Mouse (Mus musculus) spleen, postnatal 36 days (tissue): ENCODE results near the gene Tvp23b.
A peak's percentile ranks its signal among the peaks of the same experiment; 100 is the strongest.

ENCODE experiments used
- DNase-seq, 2 experiments: peaks; one replicate each; pipeline ENCODE4 v3.0.0; 2022; ENCODE audit warnings: low spot score in 2 of 2, mixed read lengths in 1 of 2

The Tvp23b gene

DNA sequence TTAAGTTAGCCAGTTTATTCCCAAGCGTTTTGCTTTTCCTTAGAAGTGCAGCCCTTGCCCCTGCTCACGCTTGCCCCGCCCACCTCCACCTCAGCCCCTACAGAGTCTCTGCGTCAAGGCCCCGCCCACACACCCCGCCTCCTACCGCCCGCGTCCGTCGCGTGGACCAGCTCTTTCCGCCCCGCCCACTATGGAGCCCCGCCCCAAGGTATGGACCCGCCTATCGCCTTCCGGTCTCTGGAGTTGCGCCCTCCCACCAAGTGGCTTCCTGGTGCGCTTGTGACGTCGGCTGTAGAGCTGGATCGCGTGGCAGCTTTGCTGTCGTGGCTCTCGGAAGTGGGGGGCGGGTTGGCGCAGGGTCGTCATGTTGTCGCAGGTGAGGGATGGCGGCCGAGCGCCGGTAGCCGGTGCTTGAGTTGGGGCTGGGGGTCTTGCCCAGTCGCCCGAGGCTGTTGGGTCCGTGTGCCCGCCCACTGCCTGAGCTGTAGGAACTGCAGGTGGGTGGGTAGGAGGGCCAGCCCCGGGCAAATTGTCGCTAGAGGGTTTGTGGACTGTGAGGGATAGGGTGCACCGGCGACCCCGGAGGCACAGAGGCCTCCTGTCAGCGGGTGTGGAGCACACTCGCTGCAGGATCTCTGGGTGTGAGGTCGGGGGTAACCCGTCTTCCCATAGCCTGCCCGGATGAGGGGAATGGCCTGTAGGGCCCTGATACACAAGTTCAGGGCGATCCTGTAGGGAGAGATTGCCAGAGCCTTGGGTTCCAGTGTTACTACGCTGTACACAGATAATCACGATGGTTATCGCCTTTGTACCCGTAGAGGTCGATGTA, at the start of gene Tvp23b:
Gene Tvp23b (plus strand): TSS at position 236 of the 829 bp plus-strand sequence.
- DNase-seq = peak; percentile 98

DNA sequence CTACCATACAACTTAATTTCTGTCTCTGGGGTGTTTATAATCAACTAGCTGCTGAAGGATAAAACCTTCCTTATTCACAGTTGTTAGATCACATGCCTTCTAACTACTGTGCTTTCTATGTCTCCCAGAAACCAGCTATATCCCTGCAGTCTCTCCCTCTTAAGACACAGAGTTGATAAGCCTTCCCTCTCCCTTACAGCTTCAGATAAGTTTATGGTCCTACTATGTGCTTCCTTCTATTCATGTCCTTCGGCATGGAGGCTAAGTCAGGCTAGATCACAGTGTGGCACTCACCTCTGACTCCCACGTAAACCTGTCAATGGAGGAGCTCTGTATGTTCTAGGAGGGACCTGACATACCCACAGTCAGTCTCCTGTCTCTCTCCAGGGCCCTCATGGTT, 48.9 kb upstream of the Tvp23b start:
- no peak for DNase-seq

DNA sequence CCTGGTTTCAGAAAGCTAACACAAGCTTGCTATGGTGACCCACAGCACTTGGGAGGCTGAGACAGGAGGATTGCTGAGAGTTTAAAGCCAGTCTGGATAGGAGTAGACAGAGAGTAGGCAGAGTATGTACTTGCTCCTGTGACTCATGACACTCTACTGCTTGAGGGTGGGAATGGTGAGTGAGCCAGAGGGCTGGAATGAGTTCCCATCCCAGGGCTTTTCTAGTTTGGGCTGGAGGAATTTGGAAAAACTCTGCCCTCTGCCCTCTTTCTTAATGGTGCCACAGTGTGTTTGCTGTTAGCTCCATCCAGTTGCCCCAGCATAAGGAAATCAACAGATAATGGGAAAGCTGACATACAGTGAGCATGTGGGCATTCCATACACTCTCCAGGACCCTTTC, 47.3 kb upstream of the Tvp23b start:
- DNase-seq = no peak

DNA sequence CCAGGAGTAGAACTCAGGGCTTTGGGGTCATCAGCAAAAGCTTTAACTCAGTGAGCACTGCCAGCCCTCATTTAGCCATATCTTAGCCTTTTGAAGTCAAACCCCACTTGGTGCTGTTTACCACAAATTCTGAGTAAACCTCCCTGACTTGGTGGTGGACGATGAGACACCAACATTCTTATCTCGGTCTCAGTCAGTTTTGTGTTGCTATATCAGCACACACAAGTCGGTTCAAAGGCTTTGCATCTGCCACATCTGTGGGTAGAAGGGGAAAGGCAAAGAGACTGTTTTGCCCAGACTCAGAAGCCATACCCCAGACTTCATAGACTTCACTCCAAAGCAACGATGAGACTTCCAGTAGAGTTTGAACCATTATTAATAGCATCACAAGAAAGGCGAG, 34.7 kb upstream of the Tvp23b start:
- no peak for DNase-seq

DNA sequence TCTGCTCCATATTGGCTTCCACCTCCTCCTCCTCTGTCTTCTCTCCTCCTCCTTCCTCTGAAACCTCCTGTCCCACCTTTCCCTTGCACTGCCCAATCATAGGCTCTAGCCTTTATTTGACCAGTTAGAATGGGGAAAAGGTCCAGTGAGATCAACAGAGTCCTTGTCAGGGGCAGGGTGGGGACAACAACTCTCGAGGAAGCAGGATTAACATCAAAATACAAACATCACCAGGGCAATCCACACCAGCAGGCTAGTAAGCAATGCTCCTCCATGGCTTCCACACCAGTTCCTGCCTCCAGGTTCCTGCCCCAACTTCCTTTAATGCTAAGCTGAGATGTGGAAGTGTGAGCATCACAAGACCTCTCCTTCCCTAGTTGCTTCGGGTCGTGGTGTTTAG, 33.5 kb upstream of the Tvp23b start:
- no peak for DNase-seq

DNA sequence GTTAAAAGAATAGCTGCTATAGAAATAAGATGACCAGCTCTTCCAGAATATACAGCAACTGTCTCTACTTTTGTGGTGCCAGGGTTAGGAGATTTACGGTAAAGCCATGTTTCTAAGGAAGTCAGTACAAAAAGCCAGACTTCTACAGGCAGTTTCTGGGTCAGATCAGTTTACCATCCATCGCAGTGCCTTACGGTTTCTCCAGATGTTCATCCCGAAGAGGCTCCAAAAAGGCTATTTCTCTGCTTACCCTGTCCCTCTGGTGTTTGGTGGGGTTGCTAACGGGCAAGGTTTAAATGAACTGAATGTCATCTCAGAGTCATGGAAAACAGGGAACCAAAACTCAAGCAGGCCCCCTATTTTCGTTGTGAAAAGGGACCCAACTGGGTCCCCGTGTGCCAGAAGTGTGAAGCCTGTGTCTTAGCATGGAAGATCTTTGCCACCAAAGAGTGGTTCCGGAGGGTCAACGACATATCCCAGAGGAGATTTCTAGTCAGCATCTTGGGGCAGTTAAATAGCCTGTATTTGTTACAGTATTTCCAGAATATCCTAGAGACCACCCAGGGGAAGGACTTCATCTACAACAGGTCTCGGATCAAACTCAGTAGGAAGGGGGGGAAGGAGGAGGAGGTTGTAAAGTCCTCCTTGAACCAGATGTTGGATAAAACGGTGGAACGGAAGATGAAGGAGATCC, 32.1 kb upstream of the Tvp23b start, which contains the start of gene Fbxw10:
Gene Fbxw10 (plus strand): TSS at position 109 of the 694 bp plus-strand sequence.
- DNase-seq = peak; percentile 12 to 34

DNA sequence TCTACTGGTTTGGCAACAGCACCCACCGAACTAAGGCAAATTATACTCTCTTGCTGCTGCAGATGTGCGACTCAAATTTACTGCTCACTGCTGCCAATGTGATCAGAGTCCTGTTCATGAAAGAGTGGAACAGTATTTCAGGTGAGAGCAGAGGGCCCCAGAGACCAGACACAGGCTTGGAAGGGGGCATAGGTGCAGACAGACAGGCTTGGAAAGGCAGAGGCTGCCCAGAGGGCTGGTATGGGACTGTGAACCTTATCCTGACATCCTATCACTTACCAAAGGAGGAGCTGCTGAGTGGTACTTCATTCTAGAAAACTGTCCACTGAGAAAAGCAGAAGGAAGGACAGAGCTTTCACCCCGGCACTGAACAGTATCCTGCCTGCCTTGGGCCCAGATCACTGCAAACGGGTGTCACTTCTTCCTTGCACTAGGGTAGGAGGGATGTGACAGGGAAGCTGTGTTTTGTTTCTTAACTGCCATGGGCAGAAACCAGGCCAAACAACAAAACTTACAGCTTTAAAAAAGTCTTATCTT, 31.5 kb upstream of the Tvp23b start:
- DNase-seq = peak; percentile 6 to 7

DNA sequence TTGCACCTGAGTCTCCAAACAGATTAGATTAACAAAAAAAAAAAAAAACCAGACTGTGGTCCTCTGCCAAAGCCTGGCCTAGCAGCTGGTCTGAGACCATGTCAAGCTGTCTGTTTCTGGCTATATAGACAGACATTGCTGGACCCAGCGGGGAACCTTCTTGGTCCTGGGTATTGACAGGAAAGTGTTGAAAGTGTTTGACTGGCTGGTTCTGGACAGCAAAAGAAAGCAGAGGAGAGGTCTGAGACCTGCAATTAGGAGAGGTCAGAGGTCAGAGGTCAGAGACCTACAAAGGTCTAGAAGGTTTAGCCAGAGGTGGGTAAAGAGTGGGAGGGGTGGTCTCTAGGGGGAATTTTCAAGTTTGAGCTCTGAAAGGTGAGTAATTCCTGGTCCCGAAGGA, 31.0 kb upstream of the Tvp23b start:
- no peak for DNase-seq

DNA sequence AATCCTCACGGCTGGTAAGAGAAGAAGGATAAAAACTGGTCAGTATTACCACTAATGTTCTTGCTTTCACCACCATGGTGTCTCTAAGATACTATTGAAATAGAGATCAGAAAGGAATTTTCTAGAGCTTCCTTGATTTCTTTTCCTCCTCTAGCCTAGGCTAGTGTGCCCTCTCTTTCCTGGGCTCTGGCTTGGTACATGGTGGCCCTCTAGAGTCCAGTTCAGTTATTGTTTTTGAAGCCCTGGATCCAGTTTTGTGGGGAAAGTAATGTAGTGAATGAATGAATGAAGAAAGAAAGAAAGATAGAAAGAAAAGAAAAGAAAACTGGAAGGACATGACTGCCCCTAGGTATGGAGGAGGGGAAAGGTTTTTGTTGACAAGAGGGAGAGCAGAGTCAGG, 28.1 kb upstream of the Tvp23b start:
- DNase-seq = no peak

DNA sequence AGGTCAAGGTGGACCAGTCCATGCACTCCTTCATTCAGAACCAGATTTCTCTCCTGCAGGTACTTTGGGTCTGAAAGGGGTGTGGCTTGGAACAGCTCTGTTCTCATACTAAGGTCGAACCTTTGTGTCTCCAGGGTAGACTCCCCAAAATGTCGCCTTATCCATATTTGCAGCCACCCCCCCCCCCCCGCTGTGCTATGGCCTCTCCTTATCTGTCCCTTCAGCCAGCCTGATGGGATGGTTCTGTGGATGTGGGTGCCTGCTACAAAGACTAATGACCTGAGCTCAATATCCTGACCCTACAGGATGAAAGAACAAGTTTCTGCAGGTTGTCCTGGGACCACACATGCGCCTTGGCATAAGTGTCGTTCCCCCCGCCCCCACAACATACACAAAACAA, 25.9 kb upstream of the Tvp23b start:
- no peak for DNase-seq

DNA sequence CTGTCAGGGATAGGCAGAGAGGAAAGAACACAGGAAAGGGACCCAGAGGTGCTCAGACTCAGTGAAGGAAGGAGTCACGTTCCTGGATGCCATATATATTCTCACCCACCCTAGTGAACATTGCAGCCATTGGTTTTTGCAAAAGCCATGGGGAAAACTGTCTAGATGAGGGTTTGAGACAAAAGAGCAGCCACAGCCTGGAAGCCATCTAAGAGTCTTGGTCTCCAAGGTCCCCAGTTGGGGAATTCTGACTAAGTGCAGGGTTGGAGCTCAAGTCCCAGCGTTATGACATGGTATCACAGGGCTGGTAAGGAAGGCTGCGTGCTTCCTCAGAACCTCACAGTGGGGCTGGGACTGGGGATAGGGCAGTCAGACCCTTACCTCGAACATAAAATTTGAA, 13.7 kb upstream of the Tvp23b start:
- no peak for DNase-seq

DNA sequence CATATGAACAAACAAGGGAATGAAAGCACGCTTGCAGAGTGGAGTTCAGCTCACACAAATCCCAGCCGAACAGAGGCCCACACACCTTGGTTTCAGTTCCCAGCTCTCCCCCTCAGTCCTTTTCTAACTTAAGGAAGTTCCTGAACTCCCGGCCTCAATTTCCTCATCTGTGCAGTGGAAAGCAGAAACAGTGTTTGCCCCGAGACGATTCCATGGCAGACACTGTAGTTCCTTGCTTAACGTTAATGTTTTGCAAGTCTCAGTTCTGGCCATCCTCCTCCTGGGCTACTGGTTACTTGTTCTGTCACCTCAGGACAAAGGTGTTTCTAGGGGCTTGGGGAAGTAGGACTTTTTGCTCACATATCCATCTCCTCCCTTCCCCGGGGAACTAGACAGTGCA, 12.6 kb upstream of the Tvp23b start:
- DNase-seq = no peak

DNA sequence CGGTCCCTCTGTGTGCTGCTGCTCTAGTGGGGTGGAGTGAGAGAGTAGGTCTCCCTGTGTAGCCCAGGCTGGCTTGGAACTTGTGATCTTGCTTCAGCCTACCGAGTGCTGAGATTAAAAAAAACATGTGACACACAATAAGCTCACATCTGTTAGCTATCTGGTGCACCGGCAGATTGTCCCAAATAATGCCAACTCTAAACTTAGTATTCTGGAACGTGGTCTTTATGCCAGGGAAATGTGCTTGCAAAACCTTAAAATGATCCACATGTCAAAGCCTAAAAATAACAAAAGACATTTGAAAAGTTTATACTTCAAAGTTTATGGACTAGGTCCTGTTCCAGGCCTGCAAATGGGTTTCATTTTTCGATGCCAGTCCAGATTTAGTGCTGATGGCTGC, 10.1 kb upstream of the Tvp23b start:
- DNase-seq = no peak

DNA sequence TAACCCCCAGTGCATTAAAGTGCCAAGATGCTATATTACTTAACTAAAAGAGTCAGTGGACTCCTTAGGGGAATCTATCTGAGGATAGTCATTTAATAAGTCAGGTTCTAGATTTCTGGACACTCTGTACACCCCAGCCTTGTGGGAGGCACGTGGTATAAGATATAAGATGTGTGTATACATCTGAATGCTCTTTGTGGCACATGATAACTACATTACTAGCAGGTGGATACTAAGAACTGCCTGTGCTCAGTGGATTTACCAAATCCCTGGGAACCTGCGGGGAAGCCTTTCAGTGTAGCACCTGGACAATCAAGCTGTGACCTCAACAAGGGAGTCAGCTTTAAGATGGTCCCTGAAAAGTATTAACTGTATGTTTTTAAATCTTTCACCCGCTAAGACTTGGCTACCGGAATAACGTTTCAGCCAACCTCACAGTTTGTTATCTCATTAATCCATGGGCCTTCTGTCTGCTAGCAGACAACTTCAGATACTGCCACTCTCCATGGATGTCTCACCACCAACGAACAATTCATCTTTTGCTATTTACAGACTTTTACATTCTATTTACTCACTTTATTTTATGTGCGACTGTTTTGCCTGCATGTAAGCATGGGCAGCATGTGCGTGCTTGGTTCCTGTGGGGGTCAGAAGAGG, 9.4 kb upstream of the Tvp23b start:
- DNase-seq = no peak

DNA sequence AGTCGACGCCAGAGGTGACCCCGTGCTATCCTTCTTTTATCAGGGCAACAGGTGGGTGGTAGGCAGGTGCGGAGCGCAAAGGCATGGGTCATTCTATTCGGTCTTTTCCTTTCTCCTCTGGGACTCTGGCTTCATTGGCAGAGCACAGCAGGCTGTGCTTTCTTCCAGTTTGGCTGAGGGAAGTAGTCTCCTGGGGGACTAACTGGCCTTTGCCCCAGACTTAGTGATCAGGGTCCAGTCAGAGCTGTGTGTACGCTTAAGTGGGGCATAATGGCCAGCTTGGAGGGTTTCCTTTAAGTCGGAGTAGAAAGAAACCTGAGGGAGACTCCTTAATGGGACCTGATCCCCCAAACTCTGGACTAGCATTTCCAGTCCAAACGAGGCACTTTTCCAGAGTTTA, 5.8 kb upstream of the Tvp23b start:
- DNase-seq = no peak

DNA sequence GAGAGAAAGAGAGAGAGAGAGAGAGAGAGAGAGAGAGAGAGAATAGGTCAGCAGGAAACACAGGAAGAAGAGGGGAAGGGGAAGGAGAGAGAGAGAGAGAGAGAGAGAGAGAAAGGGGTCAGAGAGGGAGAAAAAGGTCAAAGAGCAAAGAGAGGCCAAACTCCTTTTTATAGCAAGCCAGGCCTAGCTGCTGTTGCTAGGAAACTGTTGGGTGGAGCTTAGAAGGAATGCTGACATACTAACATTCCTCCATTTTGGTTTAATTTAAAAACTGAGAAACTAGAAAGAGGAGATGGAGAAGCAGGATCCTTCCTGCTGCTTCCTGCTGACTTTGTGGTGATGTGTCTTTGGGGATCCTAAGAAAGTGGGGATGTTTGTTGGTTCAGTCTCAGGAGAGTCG, 3.6 kb upstream of the Tvp23b start:
- DNase-seq = no peak

DNA sequence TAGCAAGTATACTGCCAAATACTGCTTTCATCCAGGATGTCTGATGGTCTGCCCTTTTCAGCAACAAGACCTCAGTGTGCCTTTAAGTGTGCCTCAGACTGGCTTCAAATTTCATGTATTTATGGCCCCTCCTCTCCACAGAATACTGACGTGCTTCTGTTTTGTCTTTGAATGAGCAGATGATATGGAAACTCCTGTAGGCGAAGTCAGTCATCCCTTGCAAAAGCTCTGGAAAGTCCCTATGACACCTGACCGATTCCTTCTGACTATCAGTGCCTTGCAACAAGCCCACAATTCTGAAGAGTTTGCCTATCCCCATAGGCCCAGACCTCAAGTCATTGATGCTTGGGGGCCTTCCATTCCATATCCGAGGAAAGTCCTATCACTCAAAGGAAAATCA, 2.8 kb upstream of the Tvp23b start:
- DNase-seq = no peak

DNA sequence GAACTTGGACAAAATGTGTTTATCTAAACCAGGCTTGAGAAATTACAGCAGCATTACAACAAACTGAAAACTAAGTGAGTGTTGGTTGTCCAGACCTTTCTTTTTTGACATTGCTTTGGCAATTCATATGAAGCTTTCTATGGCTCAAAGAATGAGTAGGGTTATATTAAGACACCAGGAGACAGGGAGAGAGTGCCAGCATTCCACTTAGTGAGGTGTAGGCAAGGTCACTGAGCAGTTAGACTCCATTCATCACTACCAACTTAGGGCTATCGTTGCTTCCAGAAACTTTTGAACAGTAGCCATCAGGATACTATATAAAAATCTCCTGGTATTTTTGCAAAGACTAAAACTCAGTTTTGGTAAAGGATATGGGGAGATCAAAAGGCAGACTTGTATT, 1.9 kb upstream of the Tvp23b start:
- no peak for DNase-seq

DNA sequence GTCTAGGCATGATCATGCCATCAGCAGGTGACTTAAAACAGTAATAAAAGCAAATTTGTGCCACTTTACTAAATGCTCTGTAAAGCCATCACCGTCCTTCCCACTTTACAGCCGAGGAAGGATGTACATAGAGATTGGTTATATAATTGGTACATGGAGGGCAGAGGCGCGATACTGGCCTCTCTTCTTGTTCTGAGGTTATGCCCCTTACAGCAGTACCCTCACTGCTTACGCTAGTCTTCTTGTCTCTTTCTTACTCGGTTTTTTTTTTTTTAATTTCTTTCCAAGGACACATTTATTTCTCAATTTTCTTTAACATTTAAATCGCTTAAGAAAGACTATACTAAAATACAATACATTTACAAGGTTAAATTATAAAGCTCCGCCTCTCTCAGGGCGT, 527 bp upstream of the Tvp23b start:
- no peak for DNase-seq

DNA sequence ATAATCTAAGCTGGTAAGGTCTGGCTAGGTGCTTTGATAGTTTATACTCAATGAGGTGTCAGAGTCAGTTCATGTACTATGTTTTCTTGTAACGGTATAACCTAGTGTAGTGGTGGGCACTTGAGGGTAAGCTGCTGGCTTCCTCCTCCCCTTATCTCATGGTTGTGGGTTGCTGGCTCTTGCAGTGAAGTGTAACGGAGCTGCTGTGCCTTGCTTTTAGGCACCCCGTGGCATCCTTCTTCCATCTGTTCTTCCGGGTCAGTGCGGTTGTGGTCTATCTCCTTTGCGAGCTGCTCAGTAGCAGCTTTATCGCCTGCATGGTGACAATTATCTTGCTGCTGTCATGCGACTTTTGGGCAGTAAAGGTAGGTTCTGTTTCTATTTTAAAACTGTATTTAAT, 4.2 kb downstream of the Tvp23b start:
- no peak for DNase-seq

DNA sequence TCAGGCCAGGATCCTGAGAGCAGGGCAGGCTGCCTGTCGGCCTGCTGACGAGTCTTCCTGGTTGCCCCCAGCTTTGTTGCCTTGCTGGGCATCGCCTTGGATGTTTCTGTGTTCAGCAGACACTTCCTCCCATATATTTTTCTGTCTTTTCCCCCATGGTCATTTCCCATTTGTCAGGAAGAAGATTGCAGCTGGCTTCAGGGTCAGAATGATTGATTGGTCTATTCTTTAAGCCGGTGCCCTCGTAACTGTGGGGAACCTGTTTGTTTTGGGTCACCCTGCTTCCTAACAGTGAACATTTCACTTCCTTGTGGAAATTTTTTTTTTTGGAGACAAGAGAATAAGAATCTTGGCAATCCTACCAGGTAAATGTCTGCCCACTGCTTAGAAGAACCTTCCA, 6.1 kb downstream of the Tvp23b start:
- DNase-seq = no peak

DNA sequence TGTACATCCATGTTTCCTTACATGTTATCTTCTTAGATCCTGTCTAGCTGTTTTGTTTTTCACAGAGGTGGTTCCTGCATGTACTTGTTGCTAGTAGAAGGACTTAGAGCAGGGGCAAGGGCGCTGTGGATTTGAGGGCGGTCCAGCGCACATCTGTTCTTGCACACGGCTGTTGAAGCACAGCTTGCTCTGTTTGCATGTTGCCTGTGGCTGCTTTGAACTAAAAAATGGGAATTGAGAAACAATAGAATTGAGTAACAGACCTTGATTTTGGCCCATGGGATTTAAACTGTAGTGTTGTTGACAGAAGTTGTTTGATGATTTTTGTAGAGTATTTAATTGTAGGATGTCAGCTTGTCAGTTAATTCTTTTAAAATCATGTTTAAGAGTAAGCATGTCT, 11.5 kb downstream of the Tvp23b start:
- DNase-seq = no peak

DNA sequence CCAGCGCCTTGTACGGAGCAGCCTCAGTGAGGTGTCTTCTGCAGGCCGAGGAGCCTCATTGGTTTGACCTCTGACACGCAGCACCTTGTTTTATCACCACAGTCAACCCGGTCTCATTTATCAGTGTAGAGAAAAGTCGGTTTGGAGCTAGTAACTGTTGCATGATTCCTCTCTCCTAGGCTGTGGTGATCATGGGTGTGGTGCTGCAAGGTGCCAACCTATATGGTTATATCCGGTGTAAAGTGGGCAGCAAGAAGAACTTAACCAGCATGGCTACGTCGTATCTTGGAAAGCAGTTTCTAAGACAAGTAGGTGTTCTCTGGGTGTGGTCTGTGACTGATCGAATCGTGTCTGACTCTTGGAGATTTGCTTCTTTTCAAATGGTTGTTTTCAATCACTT, 12.5 kb downstream of the Tvp23b start:
- DNase-seq = no peak
